Mouse (Mus musculus) frontal cortex, postnatal 10 days (tissue): ENCODE data around the gene Wnt7b.

Experiments
- DNase-seq, 2 experiments: peaks; one replicate each; pipeline ENCODE4 v3.0.0; 2022; ENCODE audit warnings: low spot score in 2 of 2, mixed read lengths in 1 of 2

The Wnt7b gene

GRCm38 (mm10) chr15:85601202-85601601, 18.9 kb upstream of the Wnt7b start:
- no peak for DNase-seq

DNA sequence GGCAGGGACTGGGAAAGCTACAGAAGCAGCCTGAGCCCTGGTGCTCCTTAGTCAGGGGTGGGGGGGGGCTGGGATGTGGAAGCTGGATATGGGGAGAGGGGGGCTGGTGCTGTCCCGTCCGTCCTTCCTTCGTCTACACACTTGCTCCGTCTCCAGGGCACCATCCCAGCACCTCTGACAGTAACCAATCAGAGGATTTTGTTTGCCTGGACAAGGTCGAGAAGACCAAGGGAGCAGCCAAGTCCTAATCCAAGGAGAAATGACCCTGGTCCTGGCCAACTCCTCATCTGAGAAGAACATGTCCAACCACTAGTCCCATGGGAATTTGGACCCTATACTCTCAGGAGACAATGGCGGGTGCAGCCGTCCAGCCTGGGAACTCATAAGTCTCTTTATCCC, 18.4 kb upstream of the Wnt7b start:
- DNase-seq, result no peak

DNA sequence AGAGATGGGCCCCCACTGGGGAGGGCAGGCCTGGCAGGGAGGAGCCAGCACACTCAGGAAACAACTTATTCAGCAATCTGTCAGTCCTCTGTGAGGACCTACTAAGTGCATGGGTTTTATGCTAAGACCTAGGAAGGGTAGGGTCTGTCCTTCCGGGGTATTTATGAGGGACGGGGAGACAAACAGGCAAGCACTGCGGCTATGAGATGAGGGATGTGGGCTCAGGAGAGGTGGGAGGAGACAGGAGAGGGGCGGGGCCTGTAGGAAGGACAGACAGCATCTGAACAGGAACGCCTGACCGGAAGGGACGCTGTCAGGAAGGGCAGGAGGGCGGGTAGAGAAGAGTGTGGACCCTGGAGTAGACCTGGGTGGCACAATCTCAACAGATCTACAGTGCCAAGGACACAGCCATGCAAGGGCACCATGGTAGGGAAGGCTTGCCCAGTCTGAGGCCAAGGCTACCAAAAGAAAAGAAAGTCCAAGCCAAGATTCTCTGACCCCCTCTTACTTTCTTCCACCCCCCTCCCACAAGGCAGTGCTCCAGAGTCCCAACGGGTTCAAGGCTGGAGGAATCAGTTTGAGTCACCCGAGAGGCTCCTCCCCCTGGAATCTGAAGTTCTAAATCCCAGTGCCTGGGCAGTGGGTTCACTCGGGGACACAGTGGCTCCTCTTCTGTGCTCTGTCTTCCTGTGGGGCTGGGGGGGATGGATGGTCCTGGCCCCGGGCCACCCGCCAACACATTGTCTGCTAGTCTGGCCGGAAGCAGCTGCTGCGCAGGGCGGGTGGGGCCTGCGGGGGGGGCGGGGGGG, 17.8 kb upstream of the Wnt7b start:
- DNase-seq, result peak; percentile 59 to 84

DNA sequence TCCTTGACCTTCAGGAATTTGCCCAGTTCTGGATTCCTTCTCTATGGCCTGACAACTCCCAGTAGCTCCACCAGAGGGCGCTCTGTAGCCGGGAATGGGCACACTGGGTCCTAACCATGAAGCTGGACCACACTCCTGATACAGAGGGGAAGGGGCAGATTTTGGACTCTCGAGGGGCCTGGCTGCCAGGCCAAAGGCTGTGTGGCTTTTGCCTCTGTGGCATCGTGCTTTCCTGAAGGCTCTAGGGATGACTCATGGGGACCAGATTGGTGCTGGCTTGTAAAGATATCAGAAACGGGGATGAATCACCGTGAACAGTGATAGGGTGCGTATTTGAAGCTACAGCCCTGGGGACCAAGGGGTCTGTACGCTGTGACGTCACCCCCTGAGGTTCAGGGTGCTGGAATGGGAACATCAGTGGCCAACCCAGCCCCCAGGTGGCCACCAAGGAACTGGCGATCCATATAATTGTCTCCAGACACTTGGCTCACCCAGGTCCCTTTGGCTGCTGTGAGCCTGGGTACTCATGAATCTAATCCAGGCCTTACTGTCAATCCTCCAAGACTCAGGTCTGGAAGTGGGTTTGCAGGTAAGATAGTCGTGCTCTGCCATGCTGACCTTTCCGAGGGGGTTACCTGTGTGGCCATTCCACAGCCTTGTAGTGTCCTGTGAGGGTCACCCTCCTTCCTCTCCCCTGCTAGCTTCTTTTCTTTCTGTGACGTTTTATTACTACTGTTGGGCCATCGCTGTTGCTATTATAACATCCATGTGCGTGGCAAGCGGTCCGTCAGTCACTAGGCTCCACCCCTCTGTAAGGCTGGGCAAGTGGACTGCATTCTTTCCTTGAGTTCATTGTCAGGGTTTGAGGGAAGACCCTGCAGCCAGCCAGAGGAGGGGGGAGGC, 17.0 kb upstream of the Wnt7b start:
- peak in 1 of 2 experiments; percentile 73 for DNase-seq

DNA sequence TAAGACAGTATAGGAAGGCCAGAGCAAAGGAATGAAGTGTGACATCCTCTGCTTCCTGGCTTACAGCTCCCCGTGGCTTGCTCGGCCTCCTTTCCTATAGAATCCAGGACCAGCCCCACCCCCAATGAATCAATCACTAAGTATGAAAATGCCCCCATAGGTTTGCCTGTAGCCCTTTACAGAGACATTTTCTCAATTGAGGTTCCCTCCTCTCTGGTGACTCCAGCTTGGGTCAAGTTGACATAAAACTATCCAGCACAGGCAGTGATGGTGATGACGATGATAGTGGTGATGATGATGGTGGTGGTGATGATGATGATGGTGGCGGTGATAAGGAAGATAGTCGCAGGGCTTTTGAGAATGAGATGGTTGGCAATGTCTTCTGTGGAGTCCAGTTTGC, 16.2 kb upstream of the Wnt7b start:
- no peak for DNase-seq

DNA sequence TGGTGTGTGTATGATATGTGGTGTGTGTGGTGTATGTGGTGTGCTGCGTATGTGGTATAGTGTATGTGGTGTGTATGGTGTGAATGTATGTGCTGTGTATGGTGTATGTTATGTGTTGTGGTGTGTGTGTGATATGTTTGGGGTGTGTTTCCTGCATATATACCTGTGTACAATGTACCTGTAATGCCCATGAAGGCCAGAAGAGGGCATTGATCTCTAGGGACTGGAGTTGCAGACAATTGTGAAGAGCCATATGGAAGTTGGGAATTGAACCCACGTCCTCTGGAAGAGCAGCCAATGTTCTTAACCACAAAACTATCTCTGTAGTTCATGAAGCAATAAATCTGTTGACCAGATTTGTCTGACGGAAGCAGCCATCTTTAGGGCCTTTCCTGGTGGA, 15.1 kb upstream of the Wnt7b start:
- no peak for DNase-seq

- no peak for DNase-seq
These were observed 10.4 kb upstream of the Wnt7b start for GRCm38 (mm10) chr15:85592674-85593073.

- no peak for DNase-seq
These were observed 8.6 kb upstream of the Wnt7b start for GRCm38 (mm10) chr15:85590831-85591230.

DNA sequence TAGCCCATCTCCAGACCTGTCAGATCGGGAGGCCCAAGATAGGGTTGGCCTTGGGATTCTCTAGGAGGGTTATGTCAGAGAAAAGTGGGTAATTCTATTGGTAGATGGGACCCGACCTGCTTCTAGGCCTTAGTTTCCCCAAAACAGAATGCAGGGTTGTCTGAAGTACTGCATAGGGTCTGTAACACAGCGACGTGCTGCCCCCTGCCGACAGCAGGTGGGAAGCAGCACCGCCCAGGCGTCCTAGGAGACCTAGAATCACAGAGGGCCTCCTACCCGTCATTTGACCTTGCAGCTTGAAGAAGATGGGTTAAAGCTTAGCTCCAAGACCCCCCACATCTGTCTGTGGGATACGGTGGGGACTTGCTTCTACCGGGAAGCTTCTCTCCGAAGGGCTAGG, 1.2 kb upstream of the Wnt7b start:
- DNase-seq, result peak in 1 of 2 experiments; percentile 72

DNA sequence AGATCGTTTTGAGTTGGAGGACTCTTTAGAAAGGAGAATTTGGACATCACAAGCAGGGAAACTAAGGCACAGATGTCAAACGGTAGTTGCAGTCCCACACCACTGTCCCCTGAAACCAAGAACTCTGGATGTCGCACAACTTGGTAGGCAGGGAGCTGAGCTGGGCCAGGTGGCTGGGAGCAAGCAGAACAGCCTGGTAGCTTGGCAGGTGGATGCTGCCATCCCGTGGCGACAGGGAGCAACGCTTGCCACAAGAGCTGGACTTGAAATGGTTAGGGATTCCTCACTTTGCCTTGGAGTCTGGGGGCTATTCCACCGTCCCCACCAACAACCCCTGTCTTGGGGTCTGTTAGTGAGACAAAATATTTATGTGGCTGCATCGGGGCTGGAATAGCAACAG, 751 bp upstream of the Wnt7b start:
- peak; percentile 62 to 86 for DNase-seq

DNA sequence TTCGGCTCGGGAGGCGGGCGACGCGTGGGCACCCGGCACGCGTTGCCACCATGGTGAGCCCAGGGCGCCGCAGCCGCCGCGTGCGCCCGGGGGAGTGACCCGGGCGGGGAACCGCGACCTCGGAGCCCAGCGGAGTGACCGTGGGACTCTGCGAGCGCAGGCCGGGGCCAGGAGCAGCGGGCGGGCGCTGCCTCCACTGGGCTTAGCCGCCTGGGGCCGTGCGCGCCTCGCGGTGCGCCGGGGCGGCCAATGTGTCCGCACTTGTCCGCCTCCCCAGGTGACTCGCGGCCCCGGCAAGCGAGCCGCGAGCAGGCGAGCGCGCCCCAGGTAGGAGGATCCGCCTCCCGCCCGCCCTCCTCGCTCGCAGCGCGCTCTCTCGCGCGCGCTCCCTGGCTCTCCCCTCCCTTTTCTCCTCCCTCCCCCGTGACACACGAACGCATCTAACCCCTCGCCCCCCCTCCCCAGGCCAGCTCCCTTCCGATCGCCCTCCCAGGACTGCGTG, 659 bp downstream of the Wnt7b start:
- DNase-seq, result no peak

- DNase-seq, result no peak
These were observed 1.2 kb downstream of the Wnt7b start for GRCm38 (mm10) chr15:85580934-85581562.

DNA sequence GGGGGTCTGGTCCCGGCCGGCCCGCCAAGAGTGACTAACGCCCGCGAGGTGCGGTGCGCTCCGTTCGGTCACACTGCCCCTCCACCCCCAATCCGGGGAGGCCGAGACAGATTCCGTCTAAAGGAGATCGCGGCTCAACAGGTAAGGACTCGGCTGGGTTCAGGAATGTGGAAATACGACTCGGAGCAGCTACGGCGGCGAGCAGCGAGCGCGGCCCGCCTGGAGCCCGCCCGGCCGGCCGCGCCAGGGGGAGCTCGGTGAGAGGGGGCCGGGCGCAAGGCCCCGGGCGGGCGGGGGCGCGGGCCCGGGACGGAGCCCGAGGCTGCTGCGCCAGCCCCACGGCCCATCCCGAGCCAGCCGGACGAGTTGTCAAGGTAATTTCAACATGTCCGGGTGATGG, 1.8 kb downstream of the Wnt7b start:
- DNase-seq, result no peak

- DNase-seq, result peak in 1 of 2 experiments; percentile 36
These were observed 4.5 kb downstream of the Wnt7b start for GRCm38 (mm10) chr15:85577583-85578460.

GRCm38 (mm10) chr15:85576511-85577440, 5.5 kb downstream of the Wnt7b start:
- DNase-seq, result peak in 1 of 2 experiments; percentile 23

GRCm38 (mm10) chr15:85576110-85576509, 6.2 kb downstream of the Wnt7b start:
- DNase-seq, result peak in 1 of 2 experiments; percentile 38

GRCm38 (mm10) chr15:85574558-85574957, 7.7 kb downstream of the Wnt7b start:
- DNase-seq, result no peak

GRCm38 (mm10) chr15:85574086-85574485, 8.2 kb downstream of the Wnt7b start:
- no peak for DNase-seq

- DNase-seq, result no peak
These were observed 9.5 kb downstream of the Wnt7b start for GRCm38 (mm10) chr15:85572619-85573254.
